Comparison of ENCODE assay signal across 23 mouse cellular contexts in the genomic region with DNA sequence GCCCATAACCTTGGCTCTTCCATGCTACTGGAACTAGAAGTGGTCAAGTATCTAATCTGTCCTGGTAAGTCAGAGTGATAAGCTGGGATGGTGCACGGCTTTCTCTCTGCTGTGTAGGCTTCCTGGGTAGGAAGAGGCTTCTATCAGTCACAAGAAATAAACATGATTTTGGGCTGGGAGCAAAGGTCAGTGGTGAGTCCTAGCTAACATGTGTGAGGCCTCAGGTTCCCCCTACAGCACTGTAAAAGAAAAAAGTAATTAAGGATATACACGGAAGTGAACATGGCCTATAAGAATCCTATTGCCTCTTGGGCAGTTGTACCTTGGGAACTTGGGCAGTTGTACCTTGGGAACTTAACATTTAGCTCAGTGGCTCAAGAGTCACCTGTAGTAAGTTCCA. TPM values are rescaled to one million over a fixed set of nuclear protein-coding genes. Genes with fewer than 3 reads are reported as not detected.
DNase-seq lines count a peak whose midpoint lies in the region; ATAC-seq and TF ChIP-seq lines count a peak whose summit lies in the region.
"Had no signal": no experiment of that assay in that cellular context is flagged by ENCODE, and none has a peak within 500 bp of the region (broad histone marks: within the 10 kb centered on the region; RNA-seq: fewer than 3 reads in every experiment).

No protein-coding gene starts in this region.

- no peak overlapping the region for H3K27ac ChIP-seq in intestine, embryonic 15.5 days
- H3K27ac ChIP-seq in intestine, embryonic 16.5 days (ENCODE audit: low read length), result peak overlapping the region; percentile 72
- peak overlapping the region; percentile 12; the same call in 1 of the 2 replicates for H3K27ac ChIP-seq in small intestine, adult 2 months (ENCODE audit: insufficient read depth, low read depth, low read length)
- no peak overlapping the region for H3K27ac ChIP-seq in hindbrain, embryonic 11.5 days (ENCODE audit: low read depth, low read length)
- H3K27ac ChIP-seq: embryonic facial prominence, embryonic 13.5 days; embryonic facial prominence, embryonic 15.5 days; forebrain, embryonic 10.5 days; forebrain, embryonic 12.5 days had no signal

- H3K9ac ChIP-seq in intestine, embryonic 15.5 days, result no peak overlapping the region
- no peak overlapping the region for H3K9ac ChIP-seq in intestine, embryonic 16.5 days (ENCODE audit: low read depth, low read length)
- H3K9ac ChIP-seq in hindbrain, embryonic 11.5 days (ENCODE audit: low read depth, low read length), result no peak overlapping the region
- H3K9ac ChIP-seq: embryonic facial prominence, embryonic 13.5 days; embryonic facial prominence, embryonic 15.5 days; forebrain, embryonic 12.5 days had no signal

- no peak overlapping the region for H3K4me2 ChIP-seq in intestine, embryonic 15.5 days (replicated peaks)
- H3K4me2 ChIP-seq in intestine, embryonic 16.5 days (ENCODE audit: low read depth, low read length), result no peak overlapping the region
- H3K4me2 ChIP-seq in hindbrain, embryonic 11.5 days (replicated peaks; ENCODE audit: low read depth, low read length), result no peak overlapping the region
- H3K4me2 ChIP-seq: embryonic facial prominence, embryonic 13.5 days; embryonic facial prominence, embryonic 15.5 days; forebrain, embryonic 12.5 days had no signal

- H3K36me3 ChIP-seq in intestine, embryonic 15.5 days, result peaks cover 51% of the 10 kb centered on the region
- H3K36me3 ChIP-seq in intestine, embryonic 16.5 days (ENCODE audit: control insufficient read depth, insufficient read depth, low read length), result peaks cover 16% of the 10 kb centered on the region
- H3K36me3 ChIP-seq in small intestine, adult 2 months (ENCODE audit: control insufficient read depth, insufficient read depth, low read length), result peaks cover 60% of the 10 kb centered on the region
- peaks cover 26% of the 10 kb centered on the region for H3K36me3 ChIP-seq in hindbrain, embryonic 11.5 days (ENCODE audit: control insufficient read depth, insufficient read depth, low read length)

- no peak overlapping the region for H3K4me3 ChIP-seq in intestine, embryonic 15.5 days (replicated peaks)
- no peak overlapping the region for H3K4me3 ChIP-seq in intestine, embryonic 16.5 days (ENCODE audit: low read length)
- H3K4me3 ChIP-seq in small intestine, adult 2 months (ENCODE audit: low read depth, low read length), result no peak overlapping the region
- H3K4me3 ChIP-seq in hindbrain, embryonic 11.5 days (ENCODE audit: low read depth, low read length), result no peak overlapping the region
- H3K4me3 ChIP-seq: embryonic facial prominence, embryonic 13.5 days; embryonic facial prominence, embryonic 15.5 days; erythroblast, embryonic 14.5 days; forebrain, embryonic 10.5 days; forebrain, embryonic 12.5 days had no signal

- DNase-seq in hindbrain, embryonic 11.5 days (ENCODE audit: low spot score), result no peak
- no peak for DNase-seq in retina, postnatal 1 day
- DNase-seq in layer of hippocampus, postnatal 25 days (ENCODE audit: extremely low spot score in 1 of 2, low spot score in 1 of 2), result no peak
- DNase-seq: adrenal gland, adult 2 months; adrenal gland, postnatal 10 days; adrenal gland, postnatal 25 days; cerebellum, adult 11 months; cerebellum, adult 18-20 months; cerebellum, adult 8-10 months; cerebellum, adult 9-11 months; cerebellum, postnatal 14 days; cerebellum, postnatal 36 days; embryo, embryonic 11 days had no signal

- peak; percentile 73 for ATAC-seq in intestine, embryonic 15.5 days
- ATAC-seq in intestine, embryonic 16.5 days, result peak; percentile 81
- ATAC-seq in hindbrain, embryonic 11.5 days (ENCODE audit: low FRiP score), result no peak
- ATAC-seq: forebrain, embryonic 14.5 days had no signal

- 72% methylated on average over 2 of the region's 2 CpGs for WGBS in intestine, embryonic 15.5 days
- 64% methylated on average over 2 of the region's 2 CpGs for WGBS in intestine, embryonic 16.5 days
- 44% methylated on average over 2 of the region's 2 CpGs for WGBS in small intestine, adult 2 months
- WGBS in hindbrain, embryonic 11.5 days, result 92% methylated on average over 2 of the region's 2 CpGs

- no peaks in the 10 kb centered on the region for H3K27me3 ChIP-seq in intestine, embryonic 15.5 days (replicated peaks)
- no peaks in the 10 kb centered on the region for H3K27me3 ChIP-seq in intestine, embryonic 16.5 days (replicated peaks; ENCODE audit: control insufficient read depth, insufficient read depth, low read length)
- no peaks in the 10 kb centered on the region for H3K27me3 ChIP-seq in small intestine, adult 2 months (ENCODE audit: control insufficient read depth, insufficient read depth, low read length)
- H3K27me3 ChIP-seq in hindbrain, embryonic 11.5 days (ENCODE audit: control insufficient read depth, insufficient read depth, low read length), result no peaks in the 10 kb centered on the region
- H3K27me3 ChIP-seq: embryonic facial prominence, embryonic 13.5 days; embryonic facial prominence, embryonic 15.5 days; forebrain, embryonic 12.5 days had no signal

- TF ChIP-seq CTCF in small intestine, adult 2 months (IDR thresholded peaks at IDR 0.05; ENCODE audit: extremely low read depth, insufficient read length, insufficient replicate concordance, low read depth, low read length), result no peak

- no peaks in the 10 kb centered on the region for H3K9me3 ChIP-seq in intestine, embryonic 15.5 days
- H3K9me3 ChIP-seq in intestine, embryonic 16.5 days (ENCODE audit: control insufficient read depth, low read length), result no peaks in the 10 kb centered on the region
- H3K9me3 ChIP-seq in hindbrain, embryonic 11.5 days (ENCODE audit: control insufficient read depth, low read length), result no peaks in the 10 kb centered on the region
- H3K9me3 ChIP-seq: embryonic facial prominence, embryonic 13.5 days; embryonic facial prominence, embryonic 15.5 days; forebrain, embryonic 10.5 days; forebrain, embryonic 12.5 days had no signal

- 0 out of 2 replicates have a peak, but pooled peaks cover 3% of the 10 kb centered on the region for H3K4me1 ChIP-seq in intestine, embryonic 15.5 days (replicated peaks)
- H3K4me1 ChIP-seq in intestine, embryonic 16.5 days (ENCODE audit: control insufficient read depth, insufficient read depth, low read length), result peaks cover 8% of the 10 kb centered on the region; the same call in 1 of the 2 replicates
- H3K4me1 ChIP-seq in small intestine, adult 2 months (ENCODE audit: control insufficient read depth, insufficient read depth, insufficient read length, low read length), result peaks cover 3% of the 10 kb centered on the region; the same call in 1 of the 2 replicates
- H3K4me1 ChIP-seq in hindbrain, embryonic 11.5 days (replicated peaks; ENCODE audit: control insufficient read depth, insufficient read depth, low read length), result no peaks in the 10 kb centered on the region
- H3K4me1 ChIP-seq: embryonic facial prominence, embryonic 13.5 days; embryonic facial prominence, embryonic 15.5 days; forebrain, embryonic 10.5 days; forebrain, embryonic 12.5 days had no signal

- no peak for TF ChIP-seq POLR2A in small intestine, adult 2 months (IDR thresholded peaks at IDR 0.05; ENCODE audit: low read depth, low read length)

RNA-seq across cellular contexts. Expression of gene Eps15l1, which starts 44.4 kb away (rescaled TPM):
- polyA plus RNA-seq in intestine, embryonic 15.5 days (2015; fragmentation: Nextera tagmentation; extraction: Ambion mirVana), result 43.6 and 45.5 TPM in 2 replicates
- 41.9 and 42.5 TPM in 2 replicates for polyA plus RNA-seq in intestine, embryonic 16.5 days (2015; fragmentation: Nextera tagmentation; extraction: Ambion mirVana)
- 14.5 and 27.0 TPM in 2 replicates for polyA plus RNA-seq in small intestine, adult 2 months (2012; rRNA removed)
- 73.4 and 75.9 TPM in 2 replicates for polyA plus RNA-seq in hindbrain, embryonic 11.5 days (2014; fragmentation: Nextera tagmentation; extraction: Ambion mirVana)
- 10 to 100 TPM; 58.9 to 72.2 TPM for total RNA-seq in layer of hippocampus, postnatal 25 days (2021)

RNA-seq across cellular contexts. Expression of gene Klf2, which starts 58.1 kb away (rescaled TPM):
- polyA plus RNA-seq in intestine, embryonic 15.5 days (2015; fragmentation: Nextera tagmentation; extraction: Ambion mirVana), result 6.6 and 7.2 TPM in 2 replicates
- 3.6 and 5.1 TPM in 2 replicates for polyA plus RNA-seq in intestine, embryonic 16.5 days (2015; fragmentation: Nextera tagmentation; extraction: Ambion mirVana)
- 21.4 and 24.7 TPM in 2 replicates for polyA plus RNA-seq in small intestine, adult 2 months (2012; rRNA removed)
- polyA plus RNA-seq in hindbrain, embryonic 11.5 days (2014; fragmentation: Nextera tagmentation; extraction: Ambion mirVana), result 4.4 and 4.8 TPM in 2 replicates
- total RNA-seq in layer of hippocampus, postnatal 25 days (2021), result 10 to 100 TPM; 14.3 to 18.0 TPM
- total RNA-seq: MEL had no signal

Comparison
In these comparisons a context has a peak if more than half of its experiments do, and no peak if none do; other contexts are left out.
1. H3K27ac ChIP-seq: peak in intestine, embryonic 16.5 days (single experiment) and small intestine, adult 2 months (single experiment); none in intestine, embryonic 15.5 days (single experiment) and hindbrain, embryonic 11.5 days (single experiment).